Mouse (Mus musculus) heart, postnatal 36 days (tissue): ENCODE results near the gene Dguok. TPM values are rescaled to one million over a fixed set of nuclear protein-coding genes. Genes with fewer than 3 reads are reported as not detected.

Source experiments
- DNase-seq, 2 experiments: peaks; one replicate each; pipeline ENCODE4 v3.0.0; 2021 to 2022
- intact Hi-C: fragments of 180-260 bp; cut with DNase I; formaldehyde crosslinking; loops from one replicate; pipeline ENCODE4 v1.15.1; 2025
- total RNA-seq, 2 experiments: library from RNA; stranded (reverse); gene quantifications; 2 replicates each; pipeline ENCODE4 v1.2.3; 2021

Gene Dguok
- total RNA-seq, 2 experiments from 2014 or later, result 31.6 to 32.7 TPM

DNA sequence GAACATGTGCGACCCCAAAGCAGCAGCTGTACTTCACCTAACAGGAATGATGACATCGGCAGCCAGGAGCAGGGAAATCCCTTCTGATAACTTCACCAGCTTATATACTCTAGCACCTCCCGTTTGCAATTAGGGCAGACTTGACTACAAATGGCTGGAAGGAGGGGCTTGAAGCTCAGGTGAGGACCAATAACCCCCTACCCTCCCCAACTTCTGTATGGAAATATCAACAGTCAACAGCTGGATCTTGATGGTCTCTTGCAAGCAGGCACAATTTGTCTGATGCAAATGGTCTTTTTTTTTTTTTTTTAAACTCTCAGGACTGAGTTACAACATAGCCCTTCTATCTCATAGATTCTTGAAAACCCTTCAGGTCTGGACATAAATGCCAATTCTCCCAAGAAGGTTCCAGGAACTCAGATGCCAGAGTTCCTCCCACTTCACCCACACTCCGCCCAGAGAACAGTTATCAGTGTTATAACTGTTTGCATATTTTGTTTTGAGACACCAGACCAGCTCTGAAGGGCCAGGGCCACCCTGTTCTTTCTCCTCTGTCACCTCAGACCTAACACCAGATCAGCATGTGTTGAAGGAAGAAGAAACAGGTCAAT lies 47.6 kb downstream of the Dguok start, which contains the start of gene Tet3:
TSS of gene Tet3 (minus strand) at position 51 of the 611 bp plus-strand sequence.
- intact Hi-C loops, result loop anchor here (2.0 to 5.0 kb wide), 3 partner anchors 47 to 102 kb away; no protein-coding TSS in a partner anchor
- no peak for DNase-seq

GRCm38 (mm10) chr6:83456984-83457810 lies 49.6 kb downstream of the Dguok start:
- intact Hi-C loops, result loop anchor here (1.0 to 5.0 kb wide), 4 partner anchors 45 to 85 kb away; no protein-coding TSS in a partner anchor
- DNase-seq, result no peak

DNA sequence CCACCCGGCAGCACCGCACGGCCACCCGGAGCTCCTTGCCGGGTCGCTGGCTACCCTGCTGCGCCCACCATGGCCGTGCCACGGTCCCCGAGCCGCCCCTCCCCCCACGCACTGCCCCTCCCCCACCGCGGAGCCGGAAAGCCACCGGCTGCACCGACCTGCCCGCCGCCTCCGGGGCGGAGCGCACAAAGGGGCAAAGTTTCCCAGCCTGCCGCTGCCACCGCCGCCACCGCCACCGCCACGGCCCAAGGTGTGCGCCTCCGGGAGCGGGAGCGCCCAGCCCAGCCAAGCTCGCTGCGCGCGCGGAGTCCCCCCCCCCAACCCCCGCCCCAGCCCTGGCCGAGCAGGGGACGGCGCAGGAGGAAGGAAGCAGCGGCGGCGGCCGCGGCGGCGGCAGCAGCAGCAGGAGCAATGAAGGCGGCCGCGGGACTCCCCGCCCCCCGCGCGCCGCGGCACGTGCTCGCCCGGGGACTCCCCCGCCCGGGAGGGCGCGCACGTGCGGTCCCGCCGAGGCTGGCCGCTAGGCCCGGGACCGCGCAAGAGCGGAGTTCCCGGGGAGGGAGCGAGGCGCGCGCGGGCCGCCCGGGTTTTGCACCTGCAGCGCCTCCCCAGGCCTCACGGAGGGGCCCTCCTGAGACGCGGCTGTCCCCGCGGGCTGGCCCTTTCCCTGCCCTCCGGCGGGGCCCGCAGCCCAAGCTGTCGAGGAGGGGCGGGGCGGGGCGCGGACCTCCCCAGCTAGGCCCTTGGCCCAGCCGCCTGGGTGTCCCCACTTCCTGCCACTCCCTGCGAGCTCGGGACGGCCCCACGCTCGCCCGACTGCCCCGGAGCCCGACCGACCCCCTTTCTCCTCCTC lies 50.4 kb downstream of the Dguok start:
- DNase-seq, result peak; percentile 77 to 89
- intact Hi-C loops, result loop anchor here (2.0 to 5.0 kb wide), 3 partner anchors 44 to 84 kb away; no protein-coding TSS in a partner anchor

DNA sequence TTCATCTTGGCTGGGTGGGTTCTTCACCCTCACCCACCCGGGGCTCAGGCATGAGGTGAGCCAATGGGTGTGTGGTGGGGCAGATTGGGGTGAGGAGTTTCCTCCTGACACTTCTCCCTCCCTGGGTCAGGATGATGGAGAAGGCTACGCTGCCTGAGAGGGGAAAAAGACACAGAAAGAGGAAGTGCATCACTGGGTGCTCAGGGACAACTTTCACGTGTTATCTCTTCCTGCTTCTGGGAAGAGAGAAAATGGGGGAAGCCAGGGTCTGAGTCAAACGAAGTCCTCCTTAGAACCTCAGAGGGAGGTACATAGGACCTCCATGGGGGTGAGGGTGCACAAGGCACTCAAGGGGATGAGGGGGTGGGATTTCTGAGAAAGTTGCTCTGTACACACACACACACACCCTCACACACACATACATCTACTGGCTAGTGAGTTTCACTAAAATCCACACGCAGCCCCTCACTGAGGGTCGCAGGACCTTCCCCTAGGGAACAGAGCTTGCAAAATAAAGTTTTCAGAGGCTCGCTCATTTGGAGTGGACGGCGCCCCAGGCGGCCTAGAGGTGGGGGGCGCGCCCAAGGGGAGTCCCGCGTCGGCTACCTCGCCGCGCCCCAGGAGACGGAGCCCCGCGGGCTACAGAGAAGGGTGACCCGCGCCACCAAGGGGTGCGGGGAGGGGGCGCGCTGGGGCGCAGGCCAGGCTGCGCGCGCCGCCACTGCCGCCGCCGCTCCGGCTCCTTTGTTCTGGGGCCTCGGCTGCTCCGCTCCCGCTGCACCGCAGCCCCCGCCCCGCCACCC lies 51.2 kb downstream of the Dguok start:
- intact Hi-C loops, result loop anchor here (1.0 to 5.0 kb wide), 4 partner anchors 13 to 83 kb away; no protein-coding TSS in a partner anchor
- DNase-seq, result peak in 1 of 2 experiments; percentile 42

GRCm38 (mm10) chr6:83453706-83454105 lies 53.1 kb downstream of the Dguok start:
- DNase-seq, result no peak
- intact Hi-C loops, result no loop called here

DNA sequence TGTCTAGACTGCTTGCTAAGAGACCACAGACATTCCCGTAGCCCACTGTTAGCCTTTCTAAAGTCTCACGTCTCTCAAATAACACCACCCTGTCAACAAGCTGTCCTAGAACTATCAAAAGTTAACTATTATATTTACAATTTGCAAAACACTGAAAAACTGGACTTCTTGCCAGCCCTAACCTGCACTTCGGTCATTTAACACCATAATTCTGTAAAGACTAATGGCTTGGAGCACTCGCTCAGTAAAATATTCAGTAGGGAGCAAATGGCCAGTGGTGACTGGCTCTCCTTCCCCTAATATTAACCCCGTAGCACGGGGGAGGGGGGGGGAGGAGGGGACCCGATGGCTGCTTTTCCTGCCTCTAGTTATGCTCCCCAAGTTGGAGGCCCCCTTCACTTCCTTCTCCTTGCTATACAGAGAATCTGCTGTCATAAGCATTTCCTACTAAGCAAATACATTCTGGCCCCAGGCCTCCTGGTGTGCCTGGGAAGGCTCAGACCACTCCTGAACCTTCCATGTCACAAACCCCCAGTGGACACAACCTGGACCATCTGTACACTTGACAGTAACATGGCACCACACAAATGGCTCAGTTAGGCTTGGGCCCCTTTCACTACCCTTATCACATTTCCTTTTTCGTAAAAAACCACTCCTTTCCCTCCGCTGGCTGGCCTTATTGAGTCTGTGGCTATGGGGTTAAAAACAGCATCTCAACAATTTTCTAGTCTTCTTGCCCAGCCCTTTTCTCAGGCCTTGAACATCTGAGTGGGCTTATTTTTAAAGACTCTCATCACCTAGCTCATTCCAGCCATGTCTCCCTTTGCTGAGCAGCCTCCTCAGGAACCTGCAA lies 56.1 kb downstream of the Dguok start:
- intact Hi-C loops, result no loop called here
- peak in 1 of 2 experiments; percentile 12 for DNase-seq

GRCm38 (mm10) chr6:83449440-83449839 lies 57.3 kb downstream of the Dguok start:
- intact Hi-C loops, result no loop called here
- DNase-seq, result peak in 1 of 2 experiments; percentile 3

DNA sequence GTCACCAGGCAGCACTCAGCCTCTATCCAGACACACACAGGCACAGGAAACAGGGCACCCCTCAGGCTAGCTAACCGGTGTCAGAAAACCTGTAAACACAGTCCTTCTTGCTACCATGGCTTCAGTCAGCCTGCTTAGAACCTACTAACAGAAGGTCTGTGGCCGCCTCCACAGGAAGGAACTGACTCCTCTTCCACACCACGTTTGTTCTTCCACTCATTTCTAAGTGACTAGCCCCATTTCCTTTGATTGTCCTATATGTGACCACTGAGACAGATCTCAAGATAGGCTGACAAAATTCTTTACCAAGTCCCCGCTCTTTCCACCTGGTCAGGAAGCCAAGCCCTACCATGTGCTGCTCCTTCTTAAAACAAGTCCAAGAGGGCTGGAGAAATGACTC lies 57.9 kb downstream of the Dguok start:
- intact Hi-C loops, result no loop called here
- DNase-seq, result no peak

- intact Hi-C loops, result no loop called here
- no peak for DNase-seq
Measured at GRCm38 (mm10) chr6:83447031-83447430, 59.7 kb downstream of the Dguok start.

DNA sequence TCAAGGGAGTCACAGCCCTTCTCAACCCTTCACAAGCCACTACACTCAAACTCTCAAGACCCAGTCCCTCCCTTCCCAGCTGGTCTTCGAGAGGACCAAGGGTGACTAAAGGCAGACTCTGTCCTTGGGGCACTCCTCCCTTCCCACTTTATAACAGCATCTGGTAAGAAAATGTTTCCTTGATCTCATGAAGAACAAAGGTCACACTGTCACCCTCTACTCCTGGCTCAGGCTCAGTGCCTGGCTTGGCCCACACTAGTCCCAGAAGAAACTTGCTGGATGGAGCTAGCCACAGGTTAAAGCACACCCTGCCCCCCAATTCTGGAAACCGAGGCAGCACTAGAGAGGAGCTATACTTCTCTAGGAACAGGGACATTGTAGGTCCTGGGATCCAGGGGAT lies 61.0 kb downstream of the Dguok start:
- no peak for DNase-seq
- intact Hi-C loops, result no loop called here

GRCm38 (mm10) chr6:83443441-83444340 lies 63.1 kb downstream of the Dguok start:
- peak; percentile 75 to 77 for DNase-seq
- intact Hi-C loops, result loop anchor here (5.0 kb wide), 1 partner anchor 61 kb away; no protein-coding TSS in a partner anchor

DNA sequence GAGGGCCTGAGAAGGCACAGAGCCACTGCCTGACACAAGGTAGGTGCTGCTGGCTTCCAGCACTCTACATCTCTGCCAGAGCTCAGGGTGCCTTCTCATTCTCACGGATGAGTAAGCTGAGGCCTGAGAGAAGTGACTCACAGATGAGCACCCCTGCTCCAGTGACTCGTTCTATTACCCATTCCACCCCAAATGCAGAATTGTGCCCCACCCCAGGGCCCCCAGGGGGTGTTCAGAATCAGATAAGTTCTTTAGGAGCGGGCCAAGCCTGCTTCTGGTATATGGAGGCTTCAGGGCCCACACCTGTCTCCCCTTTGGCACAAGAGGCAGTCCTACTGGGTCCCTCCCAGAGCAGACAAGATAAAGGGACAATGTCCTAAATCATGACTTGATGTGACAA lies 64.1 kb downstream of the Dguok start:
- no peak for DNase-seq
- intact Hi-C loops, result loop anchor here (1.0 to 5.0 kb wide), 2 partner anchors 13 to 60 kb away; no protein-coding TSS in a partner anchor

- peak; percentile 89 to 91 for DNase-seq
- intact Hi-C loops, result loop anchor here (1.0 to 5.0 kb wide), 4 partner anchors 14 to 65 kb away; partner anchors contain the start of gene Dguok
Measured at GRCm38 (mm10) chr6:83441259-83442061, 65.3 kb downstream of the Dguok start.

GRCm38 (mm10) chr6:83440510-83441258 lies 66.1 kb downstream of the Dguok start:
- intact Hi-C loops, result loop anchor here (2.0 to 5.0 kb wide), 3 partner anchors 24 to 66 kb away; partner anchors contain the start of gene Dguok
- peak; percentile 42 to 65 for DNase-seq

DNA sequence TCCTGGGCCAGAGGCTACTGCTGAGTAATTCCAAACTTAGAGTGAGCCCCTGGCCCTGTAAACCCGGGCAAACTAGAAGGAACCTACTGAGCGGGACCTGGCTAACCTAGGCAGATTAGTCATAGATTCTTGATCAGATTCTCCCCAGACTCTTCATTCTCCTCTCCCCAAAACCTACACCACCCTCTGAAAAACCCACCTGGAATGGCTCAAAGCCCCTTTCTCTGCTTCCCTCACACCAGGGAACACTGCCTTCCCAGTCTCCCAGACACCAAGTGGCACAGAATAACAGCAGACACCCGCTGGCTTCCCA lies 66.6 kb downstream of the Dguok start:
- no peak for DNase-seq
- intact Hi-C loops, result loop anchor here (2.0 to 5.0 kb wide), 3 partner anchors 23 to 67 kb away; partner anchors contain the start of gene Dguok

GRCm38 (mm10) chr6:83439781-83440180 lies 67.0 kb downstream of the Dguok start:
- no peak for DNase-seq
- intact Hi-C loops, result loop anchor here (2.0 to 5.0 kb wide), 3 partner anchors 23 to 67 kb away; partner anchors contain the start of gene Dguok
